Mouse (Mus musculus) adrenal gland, postnatal 10 days (tissue): ENCODE results near the gene Fbxl15. TPM values are rescaled to one million over a fixed set of nuclear protein-coding genes. Genes with fewer than 3 reads are reported as not detected.

Experiments
- DNase-seq: peaks from one replicate; pipeline ENCODE4 v3.0.0; 2021; ENCODE audit warnings: mixed read lengths
- total RNA-seq, 2 experiments: library from RNA; stranded (reverse); gene quantifications; 2 replicates each; pipeline ENCODE4 v1.2.3; 2021

Gene Fbxl15
- total RNA-seq, 2 experiments from 2014 or later: 8.9 to 10.5 TPM

DNA sequence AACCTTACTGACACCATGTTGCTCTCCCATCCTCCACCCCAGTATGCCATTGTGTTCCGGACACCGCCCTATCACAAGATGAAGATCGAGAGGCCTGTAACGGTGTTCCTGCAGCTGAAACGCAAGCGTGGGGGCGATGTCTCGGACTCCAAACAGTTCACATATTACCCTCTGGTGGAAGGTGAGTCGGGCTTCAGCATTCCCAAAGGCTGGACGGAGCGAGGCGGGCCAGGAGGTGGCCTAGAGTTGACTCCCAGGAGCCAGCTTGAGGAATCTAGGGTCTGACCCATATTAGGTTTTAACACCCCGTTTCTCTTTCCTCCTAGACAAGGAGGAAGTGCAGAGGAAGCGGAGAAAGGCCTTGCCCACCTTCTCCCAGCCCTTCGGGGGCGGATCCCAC lies 19.7 kb upstream of the Fbxl15 start:
- DNase-seq: no peak

DNA sequence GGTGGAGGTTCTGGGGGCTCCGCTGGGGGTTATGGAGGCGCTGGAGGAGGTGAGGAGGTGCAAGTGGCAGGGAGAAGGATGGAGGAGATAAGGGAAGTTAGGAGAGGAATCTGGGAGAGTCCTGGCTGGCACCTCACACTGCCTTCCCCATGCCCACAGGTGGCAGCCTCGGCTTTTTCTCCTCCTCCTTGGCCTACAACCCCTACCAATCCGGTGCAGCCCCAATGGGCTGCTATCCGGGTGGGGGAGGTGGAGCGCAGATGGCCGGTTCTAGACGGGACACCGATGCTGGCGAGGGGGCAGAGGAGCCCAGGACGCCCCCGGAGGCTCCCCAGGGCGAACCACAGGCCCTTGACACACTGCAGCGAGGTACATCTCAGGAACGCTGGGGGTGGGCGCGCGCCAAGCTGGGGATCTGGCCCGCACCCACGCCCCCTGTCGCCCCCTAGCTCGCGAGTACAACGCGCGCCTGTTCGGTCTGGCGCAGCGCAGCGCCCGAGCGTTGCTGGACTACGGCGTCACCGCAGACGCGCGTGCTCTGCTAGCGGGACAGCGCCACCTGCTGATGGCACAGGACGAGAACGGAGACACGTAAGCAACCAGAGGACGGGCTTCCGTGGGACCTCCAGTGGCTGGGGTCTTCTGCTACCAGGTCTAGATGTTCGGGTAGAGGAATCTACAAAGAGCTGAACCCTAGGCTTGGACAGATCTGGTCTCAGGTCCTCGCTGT lies 19.1 kb upstream of the Fbxl15 start:
- DNase-seq: peak; percentile 91

DNA sequence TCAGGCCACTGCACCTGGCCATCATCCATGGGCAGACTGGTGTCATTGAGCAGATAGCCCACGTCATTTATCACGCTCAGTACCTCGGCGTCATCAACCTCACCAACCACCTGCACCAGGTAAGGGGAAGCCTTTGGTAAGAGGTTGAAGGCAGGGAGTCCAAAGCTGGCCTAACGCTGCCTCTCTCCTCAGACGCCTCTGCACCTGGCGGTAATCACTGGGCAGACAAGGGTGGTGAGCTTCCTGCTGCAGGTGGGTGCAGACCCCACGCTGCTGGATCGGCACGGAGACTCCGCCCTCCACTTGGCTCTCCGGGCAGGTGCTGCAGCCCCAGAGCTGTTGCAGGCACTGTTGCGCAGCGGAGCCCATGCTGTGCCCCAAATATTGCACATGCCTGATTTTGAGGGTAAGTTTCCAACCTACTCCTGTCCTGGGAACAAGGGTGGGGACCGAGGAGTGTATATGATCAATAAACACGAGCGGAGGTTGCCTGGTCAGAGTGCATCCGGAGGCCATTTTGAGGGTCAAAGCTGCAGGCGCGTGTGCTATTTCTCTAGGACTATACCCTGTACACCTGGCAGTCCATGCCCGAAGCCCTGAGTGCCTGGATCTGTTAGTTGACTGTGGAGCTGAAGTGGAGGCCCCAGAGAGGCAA lies 18.2 kb upstream of the Fbxl15 start:
- DNase-seq: no peak

DNA sequence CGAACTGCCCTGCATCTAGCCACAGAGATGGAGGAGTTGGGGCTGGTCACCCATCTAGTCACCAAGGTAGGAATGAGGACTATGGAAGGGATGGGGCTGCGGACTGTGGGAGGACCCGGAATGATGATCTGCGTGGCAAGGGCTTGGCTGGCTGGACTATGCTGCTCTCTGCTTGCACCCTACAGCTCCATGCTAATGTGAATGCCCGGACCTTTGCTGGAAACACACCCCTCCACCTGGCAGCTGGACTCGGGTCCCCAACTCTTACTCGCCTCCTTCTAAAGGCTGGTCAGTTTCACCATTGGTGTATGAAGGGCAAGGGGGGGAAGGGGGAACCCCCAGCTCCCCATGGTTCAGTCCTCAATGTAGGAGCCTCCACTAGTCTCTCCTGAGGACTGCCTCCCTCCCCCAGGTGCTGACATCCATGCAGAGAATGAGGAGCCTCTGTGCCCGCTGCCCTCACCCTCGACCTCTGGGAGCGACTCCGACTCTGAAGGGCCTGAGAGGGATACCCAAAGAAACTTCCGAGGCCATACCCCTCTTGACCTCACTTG lies 17.6 kb upstream of the Fbxl15 start:
- DNase-seq: no peak

DNA sequence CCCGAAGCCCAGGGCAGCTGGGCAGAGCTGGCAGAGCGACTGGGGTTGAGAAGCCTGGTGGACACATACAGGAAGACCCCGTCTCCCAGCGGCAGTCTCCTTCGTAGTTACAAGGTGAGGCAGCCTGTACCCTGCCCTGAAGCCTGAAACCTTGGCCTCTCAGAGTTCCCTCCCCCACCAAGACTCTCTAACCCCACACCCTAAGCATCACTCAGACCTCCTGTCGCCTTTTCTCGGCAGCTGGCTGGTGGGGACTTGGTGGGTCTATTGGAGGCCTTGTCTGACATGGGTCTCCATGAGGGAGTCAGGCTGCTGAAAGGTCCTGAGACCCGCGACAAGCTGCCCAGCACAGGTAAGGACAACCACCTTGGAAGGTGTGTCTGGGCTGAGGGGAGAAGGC lies 16.6 kb upstream of the Fbxl15 start:
- DNase-seq: no peak

DNA sequence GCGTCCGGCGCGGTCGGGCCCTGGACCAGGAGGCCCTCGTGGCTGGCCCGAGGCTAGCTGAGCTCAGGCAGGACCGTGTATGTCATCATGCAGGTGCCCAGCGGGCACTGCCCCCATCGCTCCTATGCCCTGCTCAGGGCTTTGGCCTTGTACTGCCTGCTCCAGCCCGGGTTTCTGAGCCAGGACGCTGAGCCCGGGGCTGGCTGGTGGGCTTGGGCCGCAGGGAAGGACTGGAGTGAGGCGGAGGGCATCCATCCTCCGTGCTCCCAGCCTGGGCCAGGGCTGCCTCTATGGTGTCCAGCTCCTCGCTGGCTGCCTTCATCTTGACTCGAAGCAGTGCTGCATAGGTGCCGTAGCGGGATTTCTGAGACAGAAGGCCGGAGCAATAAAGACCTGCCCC lies 15.4 kb upstream of the Fbxl15 start:
- no peak for DNase-seq

DNA sequence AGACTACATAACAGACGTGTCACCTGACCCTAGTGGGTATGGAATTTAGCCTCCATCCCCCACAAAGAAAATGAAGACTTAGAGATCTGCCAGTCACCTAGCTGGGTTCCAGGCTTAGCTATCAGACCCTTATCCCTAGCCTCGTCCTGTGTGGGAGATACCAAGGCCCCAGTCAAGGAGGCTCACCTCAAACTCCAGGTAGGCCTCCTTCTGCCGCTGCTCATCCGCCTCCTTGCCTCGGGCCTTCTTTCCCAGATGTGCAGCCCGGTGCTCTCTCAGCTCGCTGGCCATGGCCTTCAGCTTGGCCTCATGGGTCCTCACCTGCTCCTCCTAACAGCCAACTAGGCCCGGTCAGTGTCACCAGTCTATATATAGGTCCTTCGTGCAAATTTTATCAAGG lies 14.9 kb upstream of the Fbxl15 start:
- no peak for DNase-seq

DNA sequence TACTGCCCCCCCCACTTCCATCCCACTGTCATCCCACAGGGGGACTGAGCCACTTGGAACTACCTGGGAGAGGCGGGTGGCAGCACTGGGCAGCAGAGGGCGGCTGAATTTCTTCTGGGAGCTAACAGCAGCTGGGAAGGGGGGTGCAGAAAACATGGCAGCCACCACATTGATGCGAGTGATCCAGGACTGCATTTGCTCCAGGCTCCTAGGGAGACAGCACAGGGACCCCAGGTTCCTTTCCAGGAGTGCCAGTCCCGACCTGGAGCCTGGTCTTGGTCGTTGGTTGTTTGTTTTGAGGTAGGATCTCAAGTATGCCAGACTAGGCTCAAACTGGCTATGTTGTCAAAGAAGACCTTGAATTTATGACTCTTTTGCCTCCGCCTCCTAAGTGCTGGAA lies 14.4 kb upstream of the Fbxl15 start:
- DNase-seq: no peak

DNA sequence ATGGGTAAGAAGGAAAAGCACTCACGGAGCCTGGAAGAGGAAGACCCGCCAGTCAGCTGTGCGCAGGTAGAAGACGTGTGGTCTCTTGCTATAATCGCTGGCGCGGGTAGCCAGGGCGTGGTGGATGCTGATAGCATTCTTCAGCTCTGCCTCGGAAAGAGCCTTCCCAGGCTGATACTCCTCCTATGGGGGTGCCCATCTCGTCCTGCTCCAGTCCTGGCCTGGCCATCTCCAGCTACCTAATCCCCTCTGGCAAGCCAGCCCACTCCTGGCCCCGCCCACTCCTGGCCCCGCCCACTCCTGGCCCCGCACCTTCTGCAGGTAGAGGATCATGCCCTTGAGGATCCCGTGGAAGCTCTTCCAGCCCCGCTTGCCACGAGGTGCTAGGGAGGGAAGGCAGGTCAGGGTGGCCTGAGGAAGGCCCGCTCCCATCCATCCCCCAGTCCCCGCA lies 13.8 kb upstream of the Fbxl15 start:
- DNase-seq: no peak

DNA sequence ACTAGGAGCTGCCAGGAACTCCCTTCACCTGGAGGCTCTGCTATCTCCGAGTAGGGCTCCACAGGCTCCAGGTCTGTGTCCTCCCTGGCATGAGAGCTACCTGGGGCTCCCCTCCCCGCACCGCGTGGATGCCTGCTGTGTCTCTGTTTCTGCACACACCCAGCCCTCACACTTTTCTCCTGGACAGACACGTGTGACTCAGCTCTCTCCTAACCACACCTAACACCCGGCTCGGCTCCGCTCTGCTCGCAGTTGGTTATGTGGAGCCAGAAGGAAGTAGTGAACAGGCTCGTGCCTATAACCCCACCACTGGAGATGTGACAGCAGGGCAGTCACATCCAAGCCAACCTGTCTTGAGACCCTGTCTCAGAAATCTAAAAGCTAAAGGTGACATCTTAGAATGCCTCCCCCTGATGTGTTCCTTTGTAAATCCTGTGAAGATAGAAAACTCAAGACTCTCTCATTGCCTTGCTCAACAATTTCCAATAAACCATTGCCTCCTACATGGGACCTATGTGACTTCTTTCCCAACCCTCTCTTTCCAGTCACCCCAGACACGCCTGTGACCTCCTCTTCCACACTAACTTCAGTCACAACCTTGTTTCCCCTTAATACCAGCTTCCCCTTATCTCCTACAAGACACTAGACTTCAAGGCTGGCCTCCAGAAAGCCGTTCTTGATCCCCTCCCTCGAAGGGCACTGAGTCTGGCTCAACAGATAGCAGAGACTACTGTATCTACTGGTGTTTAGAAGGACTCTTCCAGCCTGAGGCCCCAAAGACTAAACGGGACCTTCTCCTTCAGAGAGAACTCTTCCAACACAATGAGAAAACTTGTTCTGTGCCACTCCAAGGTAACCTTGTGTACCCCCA lies 12.9 kb upstream of the Fbxl15 start:
- no peak for DNase-seq

DNA sequence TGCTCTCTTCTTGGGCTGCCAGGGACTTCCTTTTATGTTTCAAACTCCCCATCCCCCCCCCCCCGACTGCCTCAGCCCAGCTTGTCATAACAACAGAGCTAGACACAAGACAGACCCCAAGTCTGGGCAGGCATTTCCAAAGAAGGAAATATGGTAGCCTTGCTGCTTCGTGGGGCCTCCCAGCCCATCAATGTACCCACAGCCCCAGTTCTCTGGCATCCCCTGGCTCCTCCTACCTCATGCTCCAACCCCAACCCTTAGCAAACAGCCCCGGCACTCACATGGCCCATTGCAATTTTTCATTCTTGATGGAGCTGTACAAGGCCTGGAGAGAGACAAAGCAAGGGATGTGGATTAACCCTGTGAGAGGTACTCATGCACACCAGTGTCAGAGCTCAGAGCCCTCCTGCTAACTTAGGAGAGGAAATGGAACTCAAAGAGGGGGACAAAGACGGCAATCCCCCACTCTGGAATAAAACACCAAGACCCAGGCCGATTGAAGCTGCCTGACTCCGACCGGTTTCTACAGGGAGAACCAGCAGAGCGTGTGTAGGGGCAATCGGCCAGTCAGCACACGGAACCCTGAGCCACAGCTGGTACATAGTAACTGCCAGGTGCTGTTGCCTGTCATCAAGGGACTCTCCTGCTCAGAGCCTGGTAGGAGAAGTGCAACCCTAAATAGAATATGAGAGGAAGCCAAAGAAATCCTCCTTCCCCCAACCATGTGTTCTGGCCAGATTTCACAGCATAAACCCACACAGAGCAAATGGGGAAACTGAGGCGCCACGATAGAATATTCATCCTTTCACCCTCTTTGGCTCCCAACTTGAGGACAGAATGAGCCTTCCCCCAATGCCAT lies 12.0 kb upstream of the Fbxl15 start:
- no peak for DNase-seq

DNA sequence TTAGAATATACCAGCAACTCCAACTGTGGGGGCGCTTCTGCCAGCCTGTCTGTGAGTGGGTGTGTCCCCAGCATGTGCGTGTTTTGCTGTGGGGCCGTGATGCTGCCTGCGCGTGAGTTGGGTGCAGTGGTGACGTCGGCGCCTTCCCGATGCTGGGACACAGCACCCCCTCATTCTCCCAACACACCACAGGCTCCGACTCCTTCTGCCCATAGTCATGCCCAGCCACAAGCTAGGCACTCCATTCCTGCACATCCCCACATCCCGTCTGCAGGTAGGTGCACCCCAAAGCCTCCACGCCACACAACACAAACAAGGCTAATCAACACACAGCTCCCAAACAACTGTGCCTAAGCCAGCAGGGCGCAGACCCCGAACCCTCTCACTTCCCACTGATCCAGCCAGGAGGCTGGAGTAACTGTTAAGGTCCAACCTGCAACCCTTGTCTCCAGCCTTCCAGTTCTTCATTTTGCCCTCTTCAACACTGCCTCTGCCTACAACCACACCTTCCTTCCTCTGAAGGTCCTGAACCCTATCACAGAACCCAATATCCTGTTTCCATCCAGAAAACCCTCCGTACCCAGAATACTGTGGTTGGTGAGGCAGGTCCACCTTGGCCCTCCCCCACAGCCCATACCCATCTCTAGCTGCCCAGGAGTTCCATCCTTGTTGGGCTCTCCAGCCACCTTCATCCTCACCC lies 11.0 kb upstream of the Fbxl15 start:
- DNase-seq: no peak

DNA sequence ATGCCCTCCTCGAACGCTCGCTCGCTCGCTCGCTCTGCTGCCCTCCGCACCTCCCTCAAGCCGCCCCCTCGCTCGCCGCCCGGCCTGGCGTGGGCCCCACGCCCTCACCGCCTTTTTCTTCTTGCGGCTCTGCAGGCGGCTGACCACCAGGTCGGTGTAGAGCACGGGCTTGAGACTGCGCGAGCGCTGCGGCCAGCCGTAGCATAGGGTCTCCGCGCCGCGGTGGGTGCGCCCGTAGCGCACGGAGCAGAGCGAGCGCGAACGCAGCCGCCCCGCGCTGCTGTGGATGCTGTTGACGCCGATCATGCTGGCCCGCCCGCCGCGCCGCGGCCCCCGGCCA lies 10.5 kb upstream of the Fbxl15 start:
- no peak for DNase-seq

DNA sequence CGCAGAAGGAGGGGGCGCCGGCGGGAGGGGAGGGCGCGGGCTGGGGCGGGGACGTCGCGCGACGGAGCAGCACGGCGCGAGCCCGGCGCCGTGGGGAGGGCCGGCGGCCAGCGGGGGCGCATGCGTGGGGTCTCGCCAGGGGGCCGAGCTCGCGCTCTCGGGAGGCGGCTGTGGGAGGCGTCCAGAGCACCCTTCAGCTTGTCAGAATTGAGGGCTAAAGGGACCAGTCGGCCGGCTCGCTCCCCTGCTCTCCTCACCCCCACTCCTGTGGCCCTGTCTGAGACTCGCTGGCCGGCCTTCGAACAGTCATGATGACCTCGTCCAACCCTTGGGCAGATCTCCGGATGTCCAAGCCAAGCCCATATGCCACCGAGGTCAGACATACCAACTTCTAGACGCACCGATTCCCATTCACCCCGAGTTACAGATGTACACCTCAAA lies 9.9 kb upstream of the Fbxl15 start:
- DNase-seq: peak; percentile 55

DNA sequence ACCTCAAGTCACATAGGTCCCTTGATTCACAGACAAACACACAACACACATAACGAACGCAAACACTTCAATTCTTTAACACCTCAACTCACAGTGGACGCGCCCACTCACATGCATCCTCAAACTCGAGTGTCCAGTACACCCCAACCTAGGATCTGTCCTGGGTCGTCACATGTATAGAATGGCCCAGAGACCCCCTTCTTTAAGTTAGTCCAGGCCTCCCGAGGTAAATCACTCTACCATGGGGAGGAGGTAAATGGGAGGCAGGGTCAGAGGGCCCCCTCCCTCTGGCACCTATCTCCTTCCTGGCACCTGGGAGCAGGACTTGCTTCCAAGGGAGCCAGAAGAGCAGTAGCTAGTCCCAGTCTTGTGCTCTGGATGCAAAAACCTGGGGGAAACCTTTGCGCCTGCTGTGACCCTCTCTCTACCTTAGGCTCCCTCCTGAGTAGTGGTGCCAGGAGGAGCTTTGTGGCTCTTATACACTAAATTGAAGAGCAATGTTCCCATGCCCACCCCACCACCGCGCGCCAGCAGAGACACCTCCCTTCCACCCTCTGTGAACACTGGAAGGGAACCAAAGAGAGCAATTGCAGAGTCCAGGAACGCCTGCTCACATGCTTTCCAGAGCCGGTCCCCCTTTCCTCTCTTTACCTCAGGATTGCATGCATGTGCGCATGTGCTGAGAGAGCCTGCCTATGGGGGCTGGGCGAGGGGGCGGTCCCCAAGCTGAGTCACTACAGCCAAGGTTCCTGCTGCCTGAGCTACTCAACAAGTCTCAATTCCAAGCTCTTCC lies 9.2 kb upstream of the Fbxl15 start:
- peak; percentile 90 for DNase-seq

DNA sequence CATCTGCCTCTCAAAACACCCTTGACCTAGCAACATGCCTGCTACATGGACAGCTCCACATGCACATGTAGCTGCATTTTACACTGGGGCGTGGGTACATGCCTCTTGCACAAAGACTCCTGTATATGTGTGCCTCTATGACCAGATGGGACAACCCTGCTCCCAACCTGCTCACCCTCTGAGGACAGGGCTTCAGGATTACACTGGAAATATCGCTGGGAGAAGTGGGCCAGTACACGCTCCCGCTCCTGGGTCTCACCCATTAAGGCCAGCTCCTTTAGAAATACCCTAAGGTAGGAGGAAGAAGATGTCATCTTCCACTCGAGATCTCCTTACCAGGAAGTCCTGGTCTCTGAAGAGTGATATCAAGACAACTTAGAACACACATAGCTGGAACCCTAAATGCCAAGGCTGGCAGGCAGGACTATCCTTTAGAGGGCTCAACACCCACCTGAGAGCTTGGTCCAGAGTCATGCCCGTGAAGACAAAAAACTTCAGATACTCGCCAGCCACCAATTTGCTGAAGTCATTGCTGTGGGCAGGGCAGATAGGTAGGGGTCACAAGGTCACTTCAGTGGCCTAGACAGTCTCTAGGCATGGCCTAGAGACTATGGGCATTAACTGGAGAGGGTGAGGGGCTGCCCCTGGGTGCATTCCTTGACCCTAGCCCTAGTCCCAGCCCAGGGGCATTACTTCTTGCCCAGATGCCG lies 7.8 kb upstream of the Fbxl15 start:
- peak; percentile 0 for DNase-seq

DNA sequence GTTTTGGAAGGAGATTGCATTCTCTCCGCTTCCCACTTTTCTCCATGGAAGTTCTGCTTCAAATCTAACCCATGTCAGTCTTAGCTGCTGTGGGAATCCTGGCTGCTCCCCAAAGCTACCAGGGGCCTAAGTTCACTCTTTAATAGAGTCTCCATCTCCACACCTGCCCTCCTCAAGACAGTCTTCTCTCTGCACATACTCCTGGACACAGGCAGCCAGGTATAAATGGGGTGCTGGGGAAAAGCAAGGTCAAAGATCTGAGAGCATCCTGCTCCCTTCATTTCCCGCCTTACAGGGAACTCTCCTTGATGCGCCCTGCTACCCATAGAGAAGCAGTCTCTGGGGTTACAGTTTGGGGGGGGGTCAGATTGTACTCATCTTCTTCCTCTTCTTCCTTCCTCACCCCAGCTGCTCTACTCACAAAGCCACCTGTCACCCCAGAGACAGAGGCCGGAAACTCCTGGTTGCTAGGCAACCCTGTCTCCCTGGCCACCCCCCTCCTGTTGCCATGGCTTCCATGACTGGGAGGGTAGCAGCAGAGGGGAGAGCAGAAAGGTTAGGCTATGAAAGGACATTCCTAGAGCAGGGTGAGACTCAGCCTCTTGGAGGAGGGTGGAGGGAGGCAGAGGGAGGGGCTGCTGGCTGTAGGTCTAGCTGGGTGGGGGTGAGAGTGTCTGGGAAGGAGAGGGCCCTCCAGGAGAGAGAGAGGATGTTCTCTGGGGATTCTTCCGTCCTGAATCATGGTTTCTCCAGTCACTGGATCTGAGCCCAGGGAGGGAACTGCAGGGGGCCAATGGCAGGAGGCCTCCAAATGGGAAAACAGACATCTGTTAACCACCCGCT lies 6.7 kb upstream of the Fbxl15 start:
- no peak for DNase-seq

DNA sequence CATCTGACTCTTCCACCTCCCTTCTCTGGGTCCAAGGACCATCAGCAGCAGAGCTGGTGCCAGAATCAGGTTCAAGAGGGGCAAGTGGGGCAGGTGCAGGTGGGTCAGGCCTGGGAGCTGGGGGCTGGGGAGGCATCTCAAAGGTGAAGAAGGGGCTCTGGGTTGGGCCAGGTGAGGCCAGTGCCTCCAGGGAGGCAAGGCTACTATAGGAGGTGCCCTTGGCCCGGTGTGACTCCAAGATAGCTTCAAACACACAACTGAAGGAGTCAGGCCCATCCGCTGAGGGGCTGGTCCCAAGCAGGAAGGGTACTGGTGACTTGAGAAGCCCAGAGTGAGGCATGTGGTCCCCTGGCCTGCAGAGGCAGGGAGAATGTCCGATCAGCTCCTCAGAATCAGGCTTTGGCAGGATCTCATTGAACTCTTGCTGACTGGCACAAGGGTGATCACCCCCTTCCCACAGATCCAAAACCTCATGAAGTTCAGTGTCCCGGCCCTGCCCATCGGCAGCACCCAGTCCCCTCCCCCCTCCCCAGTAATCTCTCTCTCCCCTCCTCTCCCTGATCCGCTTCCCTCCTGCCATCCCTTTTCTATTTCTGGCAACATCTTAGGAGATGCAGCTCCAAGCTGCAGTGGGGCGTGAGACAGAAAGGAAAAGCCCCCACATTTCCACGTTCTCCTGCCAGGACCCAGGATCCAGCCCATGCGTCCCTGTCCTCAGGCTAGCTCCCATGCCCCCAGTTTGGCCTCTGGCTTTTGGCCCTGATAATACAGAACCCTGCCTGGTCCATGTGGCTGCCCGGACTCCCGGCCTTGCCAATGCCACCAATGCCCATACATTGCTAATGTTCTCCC lies 5.6 kb upstream of the Fbxl15 start:
- no peak for DNase-seq
